Mouse (Mus musculus) liver, embryonic 14.5 days (tissue): ENCODE measurements around the gene Ankib1.

Experiments
- CTCF ChIP-seq: IDR thresholded peaks from 2 replicates; pipeline ENCODE4 v1.5.1; 2016; ENCODE audit warnings: antibody characterized with exemption, low read depth, control low read depth
- EP300 ChIP-seq: IDR thresholded peaks from 2 replicates; pipeline ENCODE4 v1.6.1; 2016; ENCODE audit warnings: antibody characterized with exemption, low read depth

DNA sequence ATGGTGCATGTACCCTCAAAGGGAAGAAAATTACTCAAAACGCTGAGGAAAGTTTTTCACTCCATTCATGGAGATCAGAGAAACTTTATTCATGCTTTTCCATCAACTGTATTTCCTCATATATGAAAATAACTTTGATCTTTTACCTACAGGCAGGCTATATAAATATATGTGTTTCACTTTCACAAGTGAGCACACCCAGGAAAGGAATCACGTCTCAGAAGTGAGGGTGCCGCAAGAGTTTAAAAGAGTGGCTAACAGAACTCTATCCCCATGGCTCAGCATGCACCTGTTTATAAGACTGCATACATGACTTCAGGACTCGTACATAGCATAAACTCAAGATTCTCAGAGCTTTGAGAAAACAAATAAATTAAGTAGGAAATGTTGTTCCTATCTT, 1.8 kb downstream of the Ankib1 start:
- no peak for TF ChIP-seq EP300
- TF ChIP-seq CTCF: no peak
